Mouse (Mus musculus) liver, embryonic 14.5 days (tissue): Measurements from ENCODE around the gene Sgms2.

Experiments
- CTCF ChIP-seq: IDR thresholded peaks from 2 replicates; pipeline ENCODE4 v1.5.1; 2016; ENCODE audit warnings: antibody characterized with exemption, low read depth, control low read depth
- EP300 ChIP-seq: IDR thresholded peaks from 2 replicates; pipeline ENCODE4 v1.6.1; 2016; ENCODE audit warnings: antibody characterized with exemption, low read depth

DNA sequence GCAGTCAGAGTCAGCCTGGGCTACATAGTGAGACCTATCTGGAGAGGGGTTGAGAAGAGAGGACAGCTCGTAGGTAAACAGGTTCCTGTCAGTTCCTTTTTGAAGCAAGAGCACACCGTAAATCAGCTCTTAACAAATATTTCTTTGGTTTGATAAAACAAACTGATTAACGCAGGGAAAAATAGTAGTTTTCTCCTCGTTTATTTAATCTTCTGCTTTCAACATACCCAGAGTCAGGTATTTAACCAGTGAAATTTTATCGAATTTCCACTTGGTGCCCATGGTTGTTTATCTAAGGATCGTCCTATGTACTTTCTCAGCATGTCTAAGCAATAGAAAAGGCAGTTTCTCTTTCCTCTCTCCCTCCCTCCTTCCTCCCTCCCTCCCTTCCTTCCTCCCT, 2.0 kb upstream of the Sgms2 start:
- TF ChIP-seq CTCF, result no peak
- no peak for TF ChIP-seq EP300
